Mouse (Mus musculus): ENCODE data around the gene Zscan22. TPM values are rescaled to one million over a fixed set of nuclear protein-coding genes. Genes with fewer than 3 reads are reported as not detected.
"Not testable (repeated sequence)": the region's sequence is repeated elsewhere in the genome, so short reads cannot be mapped to it uniquely, and the experiment has no call there.

Zscan22 gene
- 10.9 and 11.3 TPM in 2 replicates for polyA plus RNA-seq (2016; fragmentation: Nextera tagmentation; extraction: Ambion mirVana)

GRCm38 (mm10) chr7:12897655-12898410, at the start of gene Zscan22:
Gene Zscan22, plus strand, starts transcription at chr7:12897815.
- Histone ChIP-seq H3K27ac (ENCODE audit: poor library complexity, severe bottlenecking) (no peak within 1 kb of the TSS), H3K4me3 (peak within 1 kb of the TSS; percentile 62), H3K9me3 (replicated peaks) (no peaks in the 10 kb centered on the region)

GRCm38 (mm10) chr7:12874301-12874700, 23.3 kb upstream of the Zscan22 start:
- H3K9me3 ChIP-seq (replicated peaks): peaks cover 4% of the 10 kb centered on the region; the same call in 1 of the 2 replicates
- no peak for ATAC-seq (ENCODE audit: insufficient number of reproducible peaks, low FRiP score)
- no peak overlapping the region for H3K27ac ChIP-seq (ENCODE audit: poor library complexity, severe bottlenecking)
- H3K36me3 ChIP-seq: no peaks in the 10 kb centered on the region
- 23% methylated on average over 3 of the region's 3 CpGs for WGBS
- no peak overlapping the region for H3K4me3 ChIP-seq
- no peaks in the 10 kb centered on the region for H3K4me1 ChIP-seq (replicated peaks)
- no peak overlapping the region for H3K4me2 ChIP-seq
- H3K9ac ChIP-seq: no peak overlapping the region
- no peaks in the 10 kb centered on the region for H3K27me3 ChIP-seq (replicated peaks)

More at GRCm38 (mm10) chr7:12897655-12898410, at the start of gene Zscan22:
- peak within 1 kb of the TSS; percentile 64 for H3K4me2 ChIP-seq
- peak; percentile 96 for ATAC-seq (ENCODE audit: insufficient number of reproducible peaks, low FRiP score)
- peak within 1 kb of the TSS; percentile 77 for H3K9ac ChIP-seq
- 6% methylated on average over 36 of the region's 36 CpGs for WGBS
- H3K4me1 ChIP-seq (replicated peaks): peaks cover 7% of the 10 kb centered on the region
- H3K27me3 ChIP-seq (replicated peaks): no peaks in the 10 kb centered on the region
- H3K36me3 ChIP-seq: 0 out of 2 replicates have a peak, but pooled peaks cover 9% of the 10 kb centered on the region

DNA sequence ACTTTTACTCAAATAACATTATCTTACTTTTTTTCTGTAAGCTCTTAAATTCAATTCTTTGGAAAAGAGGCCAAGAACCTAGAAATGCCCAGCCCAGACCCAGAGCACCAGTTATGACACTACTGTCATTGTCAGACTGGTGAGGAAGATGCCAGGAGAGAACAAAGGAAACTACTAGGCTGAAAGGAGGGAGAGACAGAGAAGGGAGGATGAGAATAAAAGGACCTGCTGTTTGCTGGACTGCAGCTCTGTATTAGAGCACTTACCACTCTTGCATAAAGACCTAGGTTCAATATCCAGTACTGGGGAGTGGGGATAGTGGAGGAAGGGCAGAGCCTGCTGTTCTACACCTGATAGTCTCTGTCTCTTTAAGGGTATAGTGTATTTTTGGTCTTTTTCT, 17.6 kb upstream of the Zscan22 start:
- no peak overlapping the region for H3K4me2 ChIP-seq
- ATAC-seq (ENCODE audit: insufficient number of reproducible peaks, low FRiP score): no peak
- peaks cover 10% of the 10 kb centered on the region for H3K36me3 ChIP-seq
- H3K4me1 ChIP-seq (replicated peaks): peaks cover 7% of the 10 kb centered on the region
- no peaks in the 10 kb centered on the region for H3K27me3 ChIP-seq (replicated peaks)
- no peak overlapping the region for H3K9ac ChIP-seq
- H3K9me3 ChIP-seq (replicated peaks): no peaks in the 10 kb centered on the region
- H3K4me3 ChIP-seq: no peak overlapping the region
- no peak overlapping the region for H3K27ac ChIP-seq (ENCODE audit: poor library complexity, severe bottlenecking)

- Histone ChIP-seq H3K36me3 (peaks cover 15% of the 10 kb centered on the region), H3K4me2 (peak overlapping the region; percentile 86), H3K4me3 (peak overlapping the region; percentile 74)
- 37% methylated on average over 8 of the region's 8 CpGs for WGBS
- H3K4me1 ChIP-seq (replicated peaks); H3K9me3 ChIP-seq (replicated peaks); H3K9ac ChIP-seq; H3K27me3 ChIP-seq (replicated peaks); ATAC-seq (ENCODE audit: insufficient number of reproducible peaks, low FRiP score); H3K27ac ChIP-seq (ENCODE audit: poor library complexity, severe bottlenecking): not testable (repeated sequence)
These were observed 17.1 kb upstream of the Zscan22 start for GRCm38 (mm10) chr7:12880497-12880896.

DNA sequence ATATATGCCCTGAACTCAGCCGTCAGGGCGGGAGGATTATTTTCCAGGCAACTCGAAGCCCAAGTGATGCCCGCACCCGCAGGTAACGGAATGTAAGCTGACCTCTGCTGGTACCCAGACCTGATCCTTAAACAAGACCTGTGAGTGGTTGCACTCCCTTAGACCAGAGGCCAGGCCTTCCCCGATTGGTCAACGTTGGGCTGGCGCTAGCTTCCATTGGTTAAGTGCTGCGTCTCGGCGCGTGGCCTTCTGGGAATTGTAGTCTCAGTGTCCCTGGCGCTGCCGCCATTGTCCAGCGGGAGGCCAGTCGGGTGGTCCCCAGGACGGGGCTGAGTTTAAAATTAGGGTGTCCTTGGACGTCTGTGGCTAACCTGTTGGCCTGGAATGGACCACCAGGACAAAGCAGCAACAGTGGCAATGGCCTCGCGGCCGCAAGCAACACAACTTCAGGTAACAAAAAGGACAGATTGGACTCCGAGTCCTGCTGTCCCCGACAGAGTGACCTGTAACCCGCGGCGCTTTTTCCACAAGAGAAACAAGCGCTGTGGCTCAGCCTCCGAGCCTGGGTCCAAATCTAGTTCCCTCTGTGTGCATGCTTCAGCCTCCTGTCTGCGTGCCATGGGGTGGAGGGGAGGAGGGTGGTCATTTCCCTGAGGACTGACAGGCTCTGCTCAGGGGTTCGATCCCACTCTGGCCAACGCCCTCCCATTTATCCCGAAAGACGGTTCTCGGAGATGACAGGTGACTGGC, 16.5 kb upstream of the Zscan22 start, which contains the start of gene Zfp128:
Zfp128 (plus strand) TSS at position 267 of the 750 bp plus-strand sequence.
- under 1% methylated on average over 35 of the region's 35 CpGs for WGBS
- Histone ChIP-seq H3K4me3 (peak within 1 kb of the TSS; percentile 74), H3K4me1 (replicated peaks) (peaks cover 7% of the 10 kb centered on the region), H3K36me3 (peaks cover 21% of the 10 kb centered on the region), H3K27ac (ENCODE audit: poor library complexity, severe bottlenecking) (no peak within 1 kb of the TSS), H3K4me2 (peak within 1 kb of the TSS; percentile 86), H3K9me3 (replicated peaks) (no peaks in the 10 kb centered on the region), H3K27me3 (replicated peaks) (no peaks in the 10 kb centered on the region), H3K9ac (peak within 1 kb of the TSS; percentile 84)
- ATAC-seq (ENCODE audit: insufficient number of reproducible peaks, low FRiP score): peak; percentile 100

GRCm38 (mm10) chr7:12886563-12887266, 10.9 kb upstream of the Zscan22 start:
- 89% methylated on average over 12 of the region's 12 CpGs for WGBS

GRCm38 (mm10) chr7:12887585-12887984, 10.0 kb upstream of the Zscan22 start:
- H3K4me3 ChIP-seq: no peak overlapping the region
- H3K36me3 ChIP-seq: peaks cover 77% of the 10 kb centered on the region
- no peaks in the 10 kb centered on the region for H3K9me3 ChIP-seq (replicated peaks)
- H3K4me1 ChIP-seq (replicated peaks): no peaks in the 10 kb centered on the region
- H3K27ac ChIP-seq (ENCODE audit: poor library complexity, severe bottlenecking): no peak overlapping the region
- no peak overlapping the region for H3K9ac ChIP-seq
- no peak overlapping the region for H3K4me2 ChIP-seq
- no peak for ATAC-seq (ENCODE audit: insufficient number of reproducible peaks, low FRiP score)
- H3K27me3 ChIP-seq (replicated peaks): no peaks in the 10 kb centered on the region
- WGBS: 89% methylated on average over 5 of the region's 5 CpGs

More at GRCm38 (mm10) chr7:12886563-12887266, 10.9 kb upstream of the Zscan22 start:
- no peak overlapping the region for H3K27ac ChIP-seq (ENCODE audit: poor library complexity, severe bottlenecking)
- no peak overlapping the region for H3K4me2 ChIP-seq
- H3K36me3 ChIP-seq: peaks cover 74% of the 10 kb centered on the region
- H3K4me3 ChIP-seq: no peak overlapping the region
- ATAC-seq (ENCODE audit: insufficient number of reproducible peaks, low FRiP score): no peak
- H3K27me3 ChIP-seq (replicated peaks): no peaks in the 10 kb centered on the region
- H3K4me1 ChIP-seq (replicated peaks): peaks cover 4% of the 10 kb centered on the region
- H3K9me3 ChIP-seq (replicated peaks): no peaks in the 10 kb centered on the region
- no peak overlapping the region for H3K9ac ChIP-seq

DNA sequence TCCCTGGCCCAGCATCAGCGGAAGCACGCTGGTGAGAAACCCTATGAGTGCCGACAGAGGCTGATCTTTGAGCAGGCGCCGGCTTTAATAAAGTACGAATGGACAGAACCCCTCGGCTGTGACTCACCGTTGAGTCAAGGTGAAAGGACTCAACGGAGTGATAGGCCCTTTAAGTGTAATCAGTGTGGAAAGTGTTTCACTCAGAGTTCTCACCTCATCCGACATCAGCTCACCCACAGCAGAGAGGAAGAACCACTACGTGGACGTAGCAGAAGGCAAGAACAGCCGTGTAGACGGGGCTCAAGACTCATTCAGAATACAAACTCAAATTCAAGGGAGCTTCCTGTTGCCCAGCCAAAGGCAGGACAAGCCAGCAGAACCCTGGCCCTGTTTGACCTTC, 6.7 kb upstream of the Zscan22 start:
- H3K9ac ChIP-seq: no peak overlapping the region
- H3K27me3 ChIP-seq (replicated peaks): no peaks in the 10 kb centered on the region
- H3K4me1 ChIP-seq (replicated peaks): no peaks in the 10 kb centered on the region
- no peak overlapping the region for H3K4me2 ChIP-seq
- H3K36me3 ChIP-seq: peaks cover 58% of the 10 kb centered on the region
- no peak for ATAC-seq (ENCODE audit: insufficient number of reproducible peaks, low FRiP score)
- H3K27ac ChIP-seq (ENCODE audit: poor library complexity, severe bottlenecking): no peak overlapping the region
- WGBS: 86% methylated on average over 14 of the region's 14 CpGs
- H3K9me3 ChIP-seq (replicated peaks): no peaks in the 10 kb centered on the region
- no peak overlapping the region for H3K4me3 ChIP-seq

DNA sequence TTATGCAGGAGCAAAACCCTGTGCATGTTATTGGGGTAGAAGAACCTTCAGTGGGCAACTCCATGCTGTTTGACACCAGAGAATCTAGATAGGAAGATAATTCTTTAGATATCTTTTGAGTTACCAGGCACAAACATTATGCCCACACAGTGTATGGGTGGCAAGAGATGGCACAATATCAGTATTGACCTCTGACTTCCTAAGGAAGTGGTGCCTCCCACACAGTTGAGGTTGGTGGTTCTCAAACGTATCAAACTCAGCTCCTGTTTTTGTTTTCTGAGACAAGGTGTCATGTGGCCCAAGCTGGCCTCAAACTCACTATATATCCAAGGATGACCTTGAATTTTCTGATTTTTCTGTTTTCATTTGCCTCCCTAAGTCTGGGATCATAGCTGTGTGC, 6.3 kb upstream of the Zscan22 start:
- Histone ChIP-seq H3K9me3 (replicated peaks) (no peaks in the 10 kb centered on the region), H3K27me3 (replicated peaks) (no peaks in the 10 kb centered on the region), H3K9ac (no peak overlapping the region), H3K4me3 (no peak overlapping the region), H3K36me3 (peaks cover 54% of the 10 kb centered on the region), H3K4me2 (no peak overlapping the region), H3K4me1 (replicated peaks) (no peaks in the 10 kb centered on the region), H3K27ac (ENCODE audit: poor library complexity, severe bottlenecking) (no peak overlapping the region)
- ATAC-seq (ENCODE audit: insufficient number of reproducible peaks, low FRiP score): no peak
- 86% methylated on average over 1 of the region's 1 CpGs for WGBS

- H3K36me3 ChIP-seq: peaks cover 37% of the 10 kb centered on the region
- H3K27ac ChIP-seq (ENCODE audit: poor library complexity, severe bottlenecking): no peak overlapping the region
- ATAC-seq (ENCODE audit: insufficient number of reproducible peaks, low FRiP score): no peak
- 81% methylated on average over 5 of the region's 5 CpGs for WGBS
- no peak overlapping the region for H3K4me2 ChIP-seq
- H3K4me3 ChIP-seq: no peak overlapping the region
- H3K4me1 ChIP-seq (replicated peaks): peaks cover 7% of the 10 kb centered on the region
- no peaks in the 10 kb centered on the region for H3K9me3 ChIP-seq (replicated peaks)
- H3K27me3 ChIP-seq (replicated peaks): no peaks in the 10 kb centered on the region
- H3K9ac ChIP-seq: no peak overlapping the region
These were observed 3.9 kb downstream of the Zscan22 start for GRCm38 (mm10) chr7:12901517-12901916.

- no peak for ATAC-seq (ENCODE audit: insufficient number of reproducible peaks, low FRiP score)
- Histone ChIP-seq H3K9ac (no peak overlapping the region), H3K36me3 (peaks cover 58% of the 10 kb centered on the region), H3K27ac (ENCODE audit: poor library complexity, severe bottlenecking) (no peak overlapping the region), H3K4me1 (replicated peaks) (0 out of 2 replicates have a peak, but pooled peaks cover 3% of the 10 kb centered on the region), H3K4me3 (peak overlapping the region; percentile 20), H3K27me3 (replicated peaks) (no peaks in the 10 kb centered on the region), H3K9me3 (replicated peaks) (no peaks in the 10 kb centered on the region), H3K4me2 (peak overlapping the region; percentile 41)
- 69% methylated on average over 10 of the region's 10 CpGs for WGBS
These were observed 6.0 kb downstream of the Zscan22 start for GRCm38 (mm10) chr7:12903623-12904022.

Measured in heart, embryonic 12.5 days (tissue).